Mouse (Mus musculus): Measurements from ENCODE around the gene Loxl1. TPM values are rescaled to one million over a fixed set of nuclear protein-coding genes. Genes with fewer than 3 reads are reported as not detected.
A peak's percentile ranks its signal among the peaks of the same experiment; 100 is the strongest.

The Loxl1 gene
- polyA plus RNA-seq, 1 experiment from 2014 or later = 51.5 TPM

DNA sequence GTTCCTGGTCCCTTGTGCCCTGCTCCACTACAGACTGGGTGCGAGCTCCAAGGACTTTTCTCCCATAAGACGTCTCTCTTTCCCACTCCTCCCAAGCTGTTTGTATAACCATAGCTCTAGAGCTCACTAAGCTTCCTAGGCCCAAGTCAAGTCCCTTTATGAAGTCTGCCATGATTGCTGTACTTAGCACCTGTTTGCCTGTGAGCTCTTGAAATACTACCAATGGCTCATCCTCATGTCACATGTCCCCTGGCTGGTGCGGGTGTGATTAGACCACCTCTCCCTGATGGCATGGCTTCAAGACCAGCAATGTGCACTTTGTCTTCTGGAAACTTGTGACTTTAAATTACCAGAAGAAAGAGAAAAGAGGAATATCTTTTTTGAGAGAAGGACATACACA, 17.6 kb downstream of the Loxl1 start:
- no peak for ATAC-seq (ENCODE audit: extremely low read depth, insufficient number of reproducible peaks, low FRiP score, low TSS enrichment)
- H3K4me2 ChIP-seq = no peak overlapping the region
- peaks cover 52% of the 10 kb centered on the region for H3K4me1 ChIP-seq
- no peak overlapping the region for H3K4me3 ChIP-seq
- no peak overlapping the region for H3K9ac ChIP-seq
- no peaks in the 10 kb centered on the region for H3K27me3 ChIP-seq (replicated peaks)
- peak overlapping the region; percentile 86 for H3K27ac ChIP-seq (replicated peaks)
- WGBS = 87% methylated on average over 3 of the region's 3 CpGs
- H3K36me3 ChIP-seq = peaks cover 27% of the 10 kb centered on the region
- H3K9me3 ChIP-seq = no peaks in the 10 kb centered on the region

- Histone ChIP-seq H3K4me1 (peaks cover 44% of the 10 kb centered on the region), H3K36me3 (peaks cover 34% of the 10 kb centered on the region), H3K9ac (no peak overlapping the region), H3K4me2 (no peak overlapping the region), H3K27me3 (replicated peaks) (no peaks in the 10 kb centered on the region), H3K27ac (replicated peaks) (no peak overlapping the region), H3K4me3 (no peak overlapping the region), H3K9me3 (no peaks in the 10 kb centered on the region)
- 61% methylated on average over 7 of the region's 7 CpGs for WGBS
- ATAC-seq (ENCODE audit: extremely low read depth, insufficient number of reproducible peaks, low FRiP score, low TSS enrichment) = no peak
Observed at GRCm38 (mm10) chr9:58294527-58294926, 18.5 kb downstream of the Loxl1 start.

DNA sequence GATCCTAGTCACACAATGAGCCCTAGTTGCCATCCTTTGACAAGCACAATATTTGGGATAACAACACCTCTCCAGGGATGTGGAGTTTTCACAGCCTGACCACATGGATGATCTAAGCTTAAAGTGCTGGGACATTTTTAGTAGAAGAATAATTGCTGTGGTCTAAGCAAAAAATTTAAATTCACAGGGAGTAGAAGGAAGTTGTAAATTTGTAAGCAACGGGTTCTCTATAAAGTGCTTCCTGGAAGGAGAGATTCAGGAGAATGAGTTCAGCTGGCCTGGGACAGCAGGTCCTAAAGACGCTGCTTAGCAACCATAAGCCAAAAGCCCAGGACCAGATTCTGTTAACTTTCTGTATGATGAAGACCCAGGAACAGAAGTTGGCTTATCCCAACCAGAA, 23.1 kb downstream of the Loxl1 start:
- no peak overlapping the region for H3K4me2 ChIP-seq
- 77% methylated on average over 2 of the region's 2 CpGs for WGBS
- peaks cover 55% of the 10 kb centered on the region for H3K36me3 ChIP-seq
- H3K4me3 ChIP-seq = no peak overlapping the region
- no peaks in the 10 kb centered on the region for H3K27me3 ChIP-seq (replicated peaks)
- H3K4me1 ChIP-seq = no peaks in the 10 kb centered on the region
- H3K27ac ChIP-seq (replicated peaks) = no peak overlapping the region
- H3K9me3 ChIP-seq = no peaks in the 10 kb centered on the region
- no peak overlapping the region for H3K9ac ChIP-seq
- ATAC-seq (ENCODE audit: extremely low read depth, insufficient number of reproducible peaks, low FRiP score, low TSS enrichment) = no peak

DNA sequence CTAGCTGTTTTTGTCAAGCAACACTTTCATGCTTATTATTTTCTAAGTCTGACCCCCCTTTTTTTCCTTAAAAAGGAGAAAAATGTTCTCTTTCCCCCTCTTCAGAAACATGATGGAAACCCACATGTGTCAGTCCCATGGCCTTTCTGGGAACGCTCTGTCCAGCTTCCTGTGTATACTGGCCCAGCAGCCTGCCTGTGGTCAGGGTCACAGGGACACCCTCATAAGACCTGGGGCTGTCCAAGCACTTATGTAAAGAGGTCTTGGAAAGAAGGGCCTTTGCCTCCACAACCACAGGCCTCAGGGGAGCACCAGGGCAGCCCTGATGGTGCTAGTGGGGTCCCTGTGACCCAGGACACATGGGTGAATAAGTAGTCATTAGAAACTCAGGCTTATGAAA, 23.9 kb downstream of the Loxl1 start:
- 73% methylated on average over 1 of the region's 1 CpGs for WGBS

DNA sequence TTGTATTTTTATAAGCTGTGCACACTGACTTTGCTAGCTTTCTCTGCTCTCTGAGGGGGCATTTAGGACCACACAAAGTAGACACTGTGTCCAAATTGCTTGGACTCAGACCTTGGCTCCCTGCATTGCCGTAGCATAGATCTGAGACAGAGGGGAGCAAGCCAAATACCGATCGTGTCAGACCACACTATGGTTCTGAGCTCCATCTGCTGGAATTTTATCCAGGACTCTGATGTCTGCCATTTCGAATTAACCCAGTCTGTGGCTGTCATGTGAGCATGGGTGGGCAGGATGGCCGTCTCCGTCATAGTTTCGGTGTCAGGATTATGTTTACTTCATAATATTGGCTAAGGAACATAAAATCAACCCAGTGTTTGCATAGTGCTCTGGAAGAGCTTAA, 29.6 kb downstream of the Loxl1 start:
- Histone ChIP-seq H3K9ac (no peak overlapping the region), H3K36me3 (peaks cover 12% of the 10 kb centered on the region), H3K4me3 (no peak overlapping the region), H3K9me3 (no peaks in the 10 kb centered on the region), H3K27me3 (replicated peaks) (no peaks in the 10 kb centered on the region), H3K4me1 (peaks cover 21% of the 10 kb centered on the region), H3K4me2 (no peak overlapping the region), H3K27ac (replicated peaks) (peak overlapping the region; percentile 58)
- ATAC-seq (ENCODE audit: extremely low read depth, insufficient number of reproducible peaks, low FRiP score, low TSS enrichment) = no peak
- 55% methylated on average over 7 of the region's 7 CpGs for WGBS

More for the DNA sequence above, 23.9 kb downstream of the Loxl1 start:
- peaks cover 55% of the 10 kb centered on the region for H3K36me3 ChIP-seq
- no peaks in the 10 kb centered on the region for H3K9me3 ChIP-seq
- H3K27me3 ChIP-seq (replicated peaks) = no peaks in the 10 kb centered on the region
- no peak overlapping the region for H3K9ac ChIP-seq
- ATAC-seq (ENCODE audit: extremely low read depth, insufficient number of reproducible peaks, low FRiP score, low TSS enrichment) = no peak
- H3K4me3 ChIP-seq = no peak overlapping the region
- H3K27ac ChIP-seq (replicated peaks) = no peak overlapping the region
- no peak overlapping the region for H3K4me2 ChIP-seq
- no peaks in the 10 kb centered on the region for H3K4me1 ChIP-seq

GRCm38 (mm10) chr9:58281597-58281996, 31.4 kb downstream of the Loxl1 start:
- H3K9me3 ChIP-seq = no peaks in the 10 kb centered on the region
- WGBS = 62% methylated on average over 3 of the region's 3 CpGs

GRCm38 (mm10) chr9:58280259-58281109, 32.5 kb downstream of the Loxl1 start:
- Histone ChIP-seq H3K9ac (no peak overlapping the region), H3K27ac (replicated peaks) (no peak overlapping the region), H3K4me2 (no peak overlapping the region), H3K27me3 (replicated peaks) (no peaks in the 10 kb centered on the region), H3K4me1 (peaks cover 29% of the 10 kb centered on the region), H3K9me3 (no peaks in the 10 kb centered on the region), H3K36me3 (no peaks in the 10 kb centered on the region), H3K4me3 (no peak overlapping the region)
- 39% methylated on average over 9 of the region's 9 CpGs for WGBS
- ATAC-seq (ENCODE audit: extremely low read depth, insufficient number of reproducible peaks, low FRiP score, low TSS enrichment) = no peak

More at GRCm38 (mm10) chr9:58281597-58281996, 31.4 kb downstream of the Loxl1 start:
- no peak overlapping the region for H3K4me3 ChIP-seq
- peaks cover 21% of the 10 kb centered on the region for H3K4me1 ChIP-seq
- no peaks in the 10 kb centered on the region for H3K36me3 ChIP-seq
- H3K9ac ChIP-seq = no peak overlapping the region
- ATAC-seq (ENCODE audit: extremely low read depth, insufficient number of reproducible peaks, low FRiP score, low TSS enrichment) = no peak
- H3K27me3 ChIP-seq (replicated peaks) = no peaks in the 10 kb centered on the region
- no peak overlapping the region for H3K27ac ChIP-seq (replicated peaks)
- no peak overlapping the region for H3K4me2 ChIP-seq

GRCm38 (mm10) chr9:58279780-58280179, 33.2 kb downstream of the Loxl1 start:
- no peak overlapping the region for H3K4me3 ChIP-seq
- H3K4me1 ChIP-seq = peaks cover 36% of the 10 kb centered on the region
- H3K4me2 ChIP-seq = no peak overlapping the region
- no peaks in the 10 kb centered on the region for H3K36me3 ChIP-seq
- H3K27me3 ChIP-seq (replicated peaks) = no peaks in the 10 kb centered on the region
- no peak overlapping the region for H3K9ac ChIP-seq
- ATAC-seq (ENCODE audit: extremely low read depth, insufficient number of reproducible peaks, low FRiP score, low TSS enrichment) = no peak
- no peaks in the 10 kb centered on the region for H3K9me3 ChIP-seq
- 44% methylated on average over 5 of the region's 5 CpGs for WGBS
- 0 out of 2 replicates have a peak overlapping the region, but pooled peaks have one; percentile 33 for H3K27ac ChIP-seq (replicated peaks)

GRCm38 (mm10) chr9:58278821-58279723, 33.9 kb downstream of the Loxl1 start:
- Histone ChIP-seq H3K36me3 (no peaks in the 10 kb centered on the region), H3K27ac (replicated peaks) (0 out of 2 replicates have a peak overlapping the region, but pooled peaks have one; percentile 33), H3K4me3 (no peak overlapping the region), H3K4me2 (no peak overlapping the region), H3K4me1 (peaks cover 43% of the 10 kb centered on the region), H3K9me3 (no peaks in the 10 kb centered on the region), H3K27me3 (replicated peaks) (no peaks in the 10 kb centered on the region), H3K9ac (no peak overlapping the region)
- 63% methylated on average over 4 of the region's 4 CpGs for WGBS
- ATAC-seq (ENCODE audit: extremely low read depth, insufficient number of reproducible peaks, low FRiP score, low TSS enrichment) = no peak

- H3K9me3 ChIP-seq = no peaks in the 10 kb centered on the region
- WGBS = 86% methylated on average over 4 of the region's 4 CpGs
- H3K27me3 ChIP-seq (replicated peaks) = no peaks in the 10 kb centered on the region
- H3K27ac ChIP-seq (replicated peaks) = no peak overlapping the region
- H3K9ac ChIP-seq = no peak overlapping the region
- no peak overlapping the region for H3K4me2 ChIP-seq
- peaks cover 39% of the 10 kb centered on the region for H3K4me1 ChIP-seq
- no peaks in the 10 kb centered on the region for H3K36me3 ChIP-seq
- no peak overlapping the region for H3K4me3 ChIP-seq
- no peak for ATAC-seq (ENCODE audit: extremely low read depth, insufficient number of reproducible peaks, low FRiP score, low TSS enrichment)
Observed at GRCm38 (mm10) chr9:58278313-58278712, 34.7 kb downstream of the Loxl1 start.

GRCm38 (mm10) chr9:58276346-58276745, 36.6 kb downstream of the Loxl1 start:
- Histone ChIP-seq H3K4me2 (no peak overlapping the region), H3K9ac (no peak overlapping the region), H3K9me3 (no peaks in the 10 kb centered on the region), H3K4me1 (peaks cover 34% of the 10 kb centered on the region), H3K36me3 (no peaks in the 10 kb centered on the region), H3K27ac (replicated peaks) (no peak overlapping the region), H3K27me3 (replicated peaks) (no peaks in the 10 kb centered on the region), H3K4me3 (no peak overlapping the region)
- ATAC-seq (ENCODE audit: extremely low read depth, insufficient number of reproducible peaks, low FRiP score, low TSS enrichment) = no peak
- 72% methylated on average over 5 of the region's 5 CpGs for WGBS
